Mouse (Mus musculus): Measurements from ENCODE around the gene Insr. TPM values are rescaled to one million over a fixed set of nuclear protein-coding genes. Genes with fewer than 3 reads are reported as not detected.

Insr gene
- polyA plus RNA-seq, 1 experiment from 2014 or later: 32.6 TPM

DNA sequence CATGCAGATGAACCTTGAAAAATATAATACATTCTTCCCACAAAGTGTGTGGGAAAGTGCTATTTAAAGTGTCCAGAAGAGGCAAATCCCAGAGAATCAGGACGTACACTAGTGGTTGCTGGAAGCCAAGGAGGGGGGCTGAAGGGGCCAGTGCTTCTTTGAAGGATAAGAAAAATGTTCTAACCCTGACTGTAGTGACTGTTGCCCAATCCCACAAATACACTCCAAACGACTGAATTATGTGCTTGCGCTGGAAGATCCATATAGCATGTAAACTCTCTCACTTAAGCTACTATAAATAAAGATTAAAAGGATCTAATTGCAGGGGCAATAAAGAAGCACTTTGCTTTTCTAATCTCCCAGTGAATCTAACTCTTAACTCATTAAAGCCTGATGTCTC, 14.2 kb downstream of the Insr start:
- Histone ChIP-seq H3K36me3 (peaks cover 24% of the 10 kb centered on the region), H3K27ac (no peak overlapping the region), H3K4me1 (no peaks in the 10 kb centered on the region), H3K4me3 (no peak overlapping the region), H3K9me3 (replicated peaks) (no peaks in the 10 kb centered on the region), H3K27me3 (ENCODE audit: low read depth, poor library complexity, severe bottlenecking) (no peaks in the 10 kb centered on the region)
- no peak for DNase-seq (ENCODE audit: low spot score)
- WGBS: 48% methylated on average over 3 of the region's 3 CpGs

DNA sequence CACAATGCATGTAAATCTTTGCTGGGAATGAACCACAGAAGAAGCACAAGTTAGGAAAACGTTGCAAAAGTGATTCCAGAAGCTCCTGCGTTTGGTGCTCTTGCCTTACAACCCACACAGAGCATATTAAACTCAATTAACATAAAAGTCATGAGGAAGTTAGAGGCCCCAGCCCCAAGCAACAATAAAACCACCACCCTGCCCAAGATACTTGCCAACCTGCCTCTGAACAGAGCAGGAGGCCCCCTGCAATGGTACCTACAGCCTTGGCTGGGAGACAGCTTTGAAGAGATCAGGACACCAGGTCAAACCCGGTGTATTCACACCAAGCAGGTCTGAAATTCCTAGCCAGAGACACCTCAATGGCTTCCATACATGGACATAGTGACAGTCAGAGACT, 16.6 kb downstream of the Insr start:
- WGBS: 82% methylated on average over 3 of the region's 3 CpGs
- H3K4me3 ChIP-seq: no peak overlapping the region
- peaks cover 34% of the 10 kb centered on the region for H3K36me3 ChIP-seq

DNA sequence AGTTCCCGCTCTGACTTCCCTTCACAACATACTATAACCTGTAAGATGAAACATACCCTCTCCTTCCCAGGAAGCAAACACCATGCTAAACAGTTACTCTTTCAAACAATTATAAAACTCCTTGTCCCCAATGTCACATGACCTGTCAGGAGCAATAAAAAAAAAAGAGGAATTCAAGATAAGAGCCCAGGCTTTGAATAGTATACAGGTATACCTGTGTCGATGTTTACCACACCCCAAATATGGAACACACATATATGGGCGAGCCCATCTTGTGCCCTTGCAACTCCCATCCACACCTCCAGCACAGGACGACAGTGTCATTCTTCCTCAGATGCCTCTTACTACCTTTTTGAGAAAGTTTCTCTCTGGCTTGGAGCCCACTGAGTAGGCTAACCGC, 18.3 kb downstream of the Insr start:
- H3K36me3 ChIP-seq: peaks cover 41% of the 10 kb centered on the region
- no peak for DNase-seq (ENCODE audit: low spot score)
- 94% methylated on average over 5 of the region's 5 CpGs for WGBS

More for the DNA sequence above, 16.6 kb downstream of the Insr start:
- no peak overlapping the region for H3K27ac ChIP-seq
- no peak for DNase-seq (ENCODE audit: low spot score)
- H3K27me3 ChIP-seq (ENCODE audit: low read depth, poor library complexity, severe bottlenecking): no peaks in the 10 kb centered on the region
- H3K9me3 ChIP-seq (replicated peaks): no peaks in the 10 kb centered on the region
- H3K4me1 ChIP-seq: no peaks in the 10 kb centered on the region

DNA sequence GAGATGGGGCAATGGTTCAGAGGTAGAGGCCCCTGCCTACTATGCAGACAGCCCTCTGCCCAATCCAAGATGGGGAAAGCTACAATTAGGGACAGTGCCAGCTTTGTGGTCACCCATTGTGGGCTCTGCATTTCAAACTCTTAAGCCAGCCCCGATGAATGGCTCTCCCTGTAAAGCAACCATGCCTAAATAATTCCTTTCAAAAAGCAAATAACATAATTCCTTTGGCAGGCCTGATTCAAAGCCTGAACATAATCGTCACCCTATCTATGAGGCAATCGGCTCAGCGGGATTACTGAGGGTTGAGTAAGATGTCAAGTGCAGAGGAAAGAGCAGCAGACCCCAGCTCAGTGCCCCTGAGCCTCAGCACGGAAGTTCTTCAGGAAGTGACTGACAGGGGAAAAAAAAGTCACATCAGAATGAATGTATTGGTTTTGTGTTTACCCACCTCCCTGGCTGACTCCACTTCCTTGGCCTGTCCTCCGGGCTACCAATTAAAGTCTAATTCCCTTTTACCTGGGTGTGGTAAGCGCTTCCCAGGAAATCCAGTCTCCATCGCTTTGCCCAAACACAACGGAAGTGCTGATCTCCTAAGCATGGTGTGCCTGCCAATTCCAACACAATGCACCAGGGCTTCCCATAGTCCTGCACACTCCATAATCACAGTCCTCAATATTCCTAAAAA, 19.1 kb downstream of the Insr start:
- WGBS: 90% methylated on average over 9 of the region's 9 CpGs
- H3K27ac ChIP-seq: no peak overlapping the region
- no peak overlapping the region for H3K4me3 ChIP-seq
- H3K4me1 ChIP-seq: no peaks in the 10 kb centered on the region
- H3K9me3 ChIP-seq (replicated peaks): no peaks in the 10 kb centered on the region
- H3K27me3 ChIP-seq (ENCODE audit: low read depth, poor library complexity, severe bottlenecking): no peaks in the 10 kb centered on the region
- H3K36me3 ChIP-seq: peaks cover 41% of the 10 kb centered on the region
- no peak for DNase-seq (ENCODE audit: low spot score)

More for the DNA sequence above, 18.3 kb downstream of the Insr start:
- H3K9me3 ChIP-seq (replicated peaks): no peaks in the 10 kb centered on the region
- H3K4me1 ChIP-seq: no peaks in the 10 kb centered on the region
- H3K27ac ChIP-seq: no peak overlapping the region
- H3K4me3 ChIP-seq: no peak overlapping the region
- no peaks in the 10 kb centered on the region for H3K27me3 ChIP-seq (ENCODE audit: low read depth, poor library complexity, severe bottlenecking)

DNA sequence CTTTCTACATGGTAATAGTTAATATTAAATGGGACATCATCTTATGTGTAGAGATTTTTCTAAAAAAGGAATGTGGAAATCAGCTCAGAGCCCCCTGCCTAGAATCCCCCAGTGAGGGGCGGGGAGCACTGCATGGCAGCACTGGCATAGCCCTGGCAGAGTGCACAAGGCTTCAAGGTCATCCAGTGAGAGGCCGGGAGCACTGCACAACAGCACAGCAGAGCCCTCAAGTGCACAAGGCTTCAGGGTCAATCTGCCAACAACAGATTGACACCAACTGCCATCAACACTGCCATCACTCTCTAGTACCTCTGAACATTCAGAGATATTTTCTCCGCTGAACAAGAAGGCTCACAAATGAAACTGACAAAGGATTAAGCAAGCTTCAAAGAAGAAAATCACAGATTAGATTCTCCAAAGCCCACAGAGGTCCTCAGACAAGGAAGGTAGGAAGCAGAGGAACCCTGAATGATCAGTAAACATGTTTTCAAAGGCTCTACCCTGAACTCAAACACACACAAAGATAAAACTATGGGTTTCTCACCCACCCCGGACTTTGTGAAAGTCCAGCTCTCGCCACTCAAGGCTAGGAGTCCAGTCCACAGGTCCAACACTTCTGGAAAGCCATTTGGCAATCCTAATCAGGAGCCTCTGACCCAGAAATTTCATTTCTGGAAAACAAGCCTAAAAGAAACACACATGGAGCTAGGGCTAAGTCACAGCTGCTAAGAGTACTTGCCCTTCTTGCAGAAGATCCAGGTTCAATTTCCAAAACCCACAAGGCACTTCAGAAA, 23.1 kb downstream of the Insr start:
- no peak overlapping the region for H3K27ac ChIP-seq
- 93% methylated on average over 5 of the region's 5 CpGs for WGBS
- no peaks in the 10 kb centered on the region for H3K4me1 ChIP-seq
- H3K4me3 ChIP-seq: no peak overlapping the region
- H3K36me3 ChIP-seq: peaks cover 62% of the 10 kb centered on the region
- DNase-seq (ENCODE audit: low spot score): no peak
- H3K27me3 ChIP-seq (ENCODE audit: low read depth, poor library complexity, severe bottlenecking): no peaks in the 10 kb centered on the region
- no peaks in the 10 kb centered on the region for H3K9me3 ChIP-seq (replicated peaks)

DNA sequence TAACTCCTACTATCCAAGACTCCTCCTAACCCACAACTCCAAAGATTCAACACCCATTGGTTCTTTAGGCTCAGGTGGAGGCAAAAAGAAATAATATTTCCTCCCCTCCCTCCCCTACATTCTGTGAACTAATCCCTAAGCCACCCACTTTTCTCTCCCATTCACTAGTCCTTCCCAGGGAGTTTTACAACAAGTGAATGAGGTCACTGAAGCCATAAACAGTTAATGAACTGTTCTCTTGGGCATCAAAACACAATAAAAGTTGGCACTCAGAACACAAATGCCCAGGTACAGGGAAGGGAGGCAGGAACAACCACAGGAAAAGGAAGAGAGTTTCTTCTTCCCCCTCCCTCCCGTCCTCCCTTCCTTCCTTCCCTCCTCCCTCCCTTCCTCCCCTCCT, 24.1 kb downstream of the Insr start:
- Histone ChIP-seq H3K27ac (no peak overlapping the region), H3K4me3 (no peak overlapping the region), H3K27me3 (ENCODE audit: low read depth, poor library complexity, severe bottlenecking) (no peaks in the 10 kb centered on the region), H3K4me1 (no peaks in the 10 kb centered on the region), H3K36me3 (peaks cover 66% of the 10 kb centered on the region), H3K9me3 (replicated peaks) (no peaks in the 10 kb centered on the region)
- 86% methylated on average over 1 of the region's 1 CpGs for WGBS
- DNase-seq (ENCODE audit: low spot score): no peak

DNA sequence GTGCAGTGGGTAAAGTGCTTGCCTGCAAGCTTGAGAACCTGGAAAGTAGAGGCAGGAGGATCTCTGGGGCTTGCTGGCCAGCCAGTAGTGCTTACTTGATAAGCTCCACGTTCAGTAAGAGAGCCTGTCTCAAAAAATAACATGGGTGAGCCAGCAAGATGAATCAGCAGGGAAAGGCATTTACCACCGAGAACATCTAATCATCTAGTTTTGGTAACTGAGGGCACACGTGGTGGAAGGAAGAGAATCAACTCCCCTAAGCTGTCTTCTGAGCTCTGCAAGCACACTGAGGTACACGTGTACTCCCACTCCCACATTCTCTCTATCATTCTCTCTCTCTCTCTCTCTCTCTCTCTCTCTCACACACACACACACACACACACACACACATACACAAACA, 26.2 kb downstream of the Insr start:
- Histone ChIP-seq H3K36me3 (peaks cover 55% of the 10 kb centered on the region), H3K27me3 (ENCODE audit: low read depth, poor library complexity, severe bottlenecking) (no peaks in the 10 kb centered on the region), H3K9me3 (replicated peaks) (no peaks in the 10 kb centered on the region), H3K4me3 (no peak overlapping the region), H3K27ac (no peak overlapping the region), H3K4me1 (no peaks in the 10 kb centered on the region)
- DNase-seq (ENCODE audit: low spot score): no peak
- 87% methylated on average over 4 of the region's 4 CpGs for WGBS

DNA sequence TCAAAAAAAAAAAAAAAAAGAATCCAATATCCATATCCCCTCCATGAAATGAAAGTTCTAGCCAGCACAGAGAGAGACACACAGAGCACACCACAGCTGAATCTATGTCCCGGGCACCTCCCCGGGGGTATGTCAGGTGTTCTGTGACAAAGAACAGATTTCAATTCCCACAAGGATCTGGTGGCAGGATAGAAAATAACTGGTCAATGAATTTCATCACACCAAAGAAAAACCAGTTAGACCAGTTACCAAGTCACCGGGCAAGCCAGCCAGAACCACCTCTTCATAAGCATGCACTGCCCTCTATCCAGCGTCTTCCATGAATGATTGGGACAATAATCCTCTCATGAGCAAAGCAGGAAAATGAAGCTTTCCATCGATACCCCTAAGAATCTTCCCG, 26.8 kb downstream of the Insr start:
- Histone ChIP-seq H3K9me3 (replicated peaks) (no peaks in the 10 kb centered on the region), H3K36me3 (peaks cover 50% of the 10 kb centered on the region), H3K4me3 (no peak overlapping the region), H3K4me1 (no peaks in the 10 kb centered on the region), H3K27me3 (ENCODE audit: low read depth, poor library complexity, severe bottlenecking) (no peaks in the 10 kb centered on the region), H3K27ac (no peak overlapping the region)
- DNase-seq (ENCODE audit: low spot score): no peak
- WGBS: 94% methylated on average over 6 of the region's 6 CpGs

DNA sequence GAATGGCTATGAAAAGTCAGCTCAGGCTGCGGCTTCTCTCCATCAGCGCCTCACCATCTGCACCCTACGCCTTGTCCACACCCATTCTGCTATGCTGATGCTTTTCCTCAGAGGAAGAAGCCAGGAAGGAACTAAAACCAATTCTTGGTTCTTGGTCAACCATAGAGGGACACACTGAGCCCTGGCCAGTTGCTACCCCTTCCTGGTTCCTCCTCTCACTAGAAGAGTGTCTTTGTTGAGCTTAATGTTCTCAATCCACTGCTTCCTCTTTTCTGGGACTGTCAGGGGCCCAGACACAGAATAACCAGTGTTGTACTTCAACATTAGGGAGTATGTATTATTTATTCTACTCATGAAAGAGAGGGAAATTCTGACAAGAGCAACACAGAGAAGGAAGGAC, 28.3 kb downstream of the Insr start:
- Histone ChIP-seq H3K4me3 (no peak overlapping the region), H3K36me3 (peaks cover 51% of the 10 kb centered on the region), H3K27me3 (ENCODE audit: low read depth, poor library complexity, severe bottlenecking) (no peaks in the 10 kb centered on the region), H3K27ac (no peak overlapping the region), H3K4me1 (no peaks in the 10 kb centered on the region), H3K9me3 (replicated peaks) (no peaks in the 10 kb centered on the region)
- 96% methylated on average over 3 of the region's 3 CpGs for WGBS
- DNase-seq (ENCODE audit: low spot score): no peak

DNA sequence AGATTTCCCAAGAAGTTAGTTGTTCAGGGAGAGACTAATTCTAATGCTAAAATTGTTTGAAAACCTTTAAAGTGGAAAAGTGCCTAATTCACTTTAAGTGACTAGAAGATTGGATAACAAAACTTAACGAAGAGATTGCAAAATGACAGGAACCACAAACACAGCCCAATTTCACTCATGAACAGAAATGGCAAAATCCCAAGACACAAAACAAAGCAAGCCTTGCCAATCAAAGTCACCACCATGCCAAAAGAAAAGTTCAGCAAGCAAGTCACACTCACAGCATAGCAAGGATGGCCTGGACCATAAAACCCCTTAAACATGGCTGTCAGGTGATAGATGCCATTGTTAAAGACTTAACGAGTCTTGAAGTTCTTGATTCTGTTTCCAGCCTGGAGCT, 29.5 kb downstream of the Insr start:
- no peak overlapping the region for H3K27ac ChIP-seq
- H3K4me3 ChIP-seq: no peak overlapping the region
- WGBS: 87% methylated on average over 2 of the region's 2 CpGs
- H3K9me3 ChIP-seq (replicated peaks): no peaks in the 10 kb centered on the region
- H3K36me3 ChIP-seq: peaks cover 56% of the 10 kb centered on the region
- no peak for DNase-seq (ENCODE audit: low spot score)
- H3K4me1 ChIP-seq: no peaks in the 10 kb centered on the region
- no peaks in the 10 kb centered on the region for H3K27me3 ChIP-seq (ENCODE audit: low read depth, poor library complexity, severe bottlenecking)

DNA sequence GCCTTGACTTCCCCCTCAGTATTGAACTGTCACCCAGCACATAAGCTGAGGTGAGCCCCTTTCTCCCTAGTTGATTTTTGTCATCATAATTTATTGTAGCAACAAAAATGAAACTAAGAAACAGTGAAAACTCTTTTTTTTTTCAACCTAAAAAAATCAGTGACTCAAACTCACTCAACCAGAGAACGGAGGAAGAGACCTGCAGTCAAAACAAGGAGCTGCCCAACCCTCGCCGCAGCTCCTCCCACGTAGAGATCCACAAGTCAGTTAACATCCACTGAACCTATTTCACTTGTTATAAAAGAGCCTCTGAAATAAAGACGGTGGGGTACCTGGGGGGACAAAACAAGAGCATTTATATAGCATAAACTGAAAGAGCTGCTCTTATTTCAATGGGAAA, 30.7 kb downstream of the Insr start:
- no peak overlapping the region for H3K4me3 ChIP-seq
- H3K36me3 ChIP-seq: peaks cover 48% of the 10 kb centered on the region
- WGBS: 93% methylated on average over 5 of the region's 5 CpGs
- H3K4me1 ChIP-seq: no peaks in the 10 kb centered on the region
- no peaks in the 10 kb centered on the region for H3K9me3 ChIP-seq (replicated peaks)
- no peaks in the 10 kb centered on the region for H3K27me3 ChIP-seq (ENCODE audit: low read depth, poor library complexity, severe bottlenecking)
- H3K27ac ChIP-seq: no peak overlapping the region
- DNase-seq (ENCODE audit: low spot score): no peak

DNA sequence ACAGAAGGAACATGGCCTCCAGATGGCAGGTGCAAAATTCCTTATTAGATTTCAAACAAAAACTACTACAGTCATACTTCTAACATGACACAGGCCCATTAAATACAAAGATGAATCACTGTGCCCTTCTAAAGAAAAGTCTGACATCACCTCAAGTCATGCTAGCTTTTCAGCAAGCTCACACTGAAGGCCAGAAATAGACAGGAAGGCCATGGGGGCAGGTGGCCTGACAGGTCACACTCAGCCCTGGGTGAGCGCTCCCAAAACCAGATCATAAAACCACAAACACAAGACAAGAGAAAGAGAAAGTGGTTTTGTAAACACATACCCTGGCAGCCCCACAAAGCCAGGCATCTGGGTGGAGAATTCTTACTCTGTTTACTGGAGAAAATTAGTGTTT, 32.3 kb downstream of the Insr start:
- no peak for DNase-seq (ENCODE audit: low spot score)
- H3K36me3 ChIP-seq: peaks cover 42% of the 10 kb centered on the region
- no peak overlapping the region for H3K27ac ChIP-seq
- no peaks in the 10 kb centered on the region for H3K9me3 ChIP-seq (replicated peaks)
- H3K4me3 ChIP-seq: no peak overlapping the region
- H3K27me3 ChIP-seq (ENCODE audit: low read depth, poor library complexity, severe bottlenecking): no peaks in the 10 kb centered on the region
- no peaks in the 10 kb centered on the region for H3K4me1 ChIP-seq
- 88% methylated on average over 1 of the region's 1 CpGs for WGBS

DNA sequence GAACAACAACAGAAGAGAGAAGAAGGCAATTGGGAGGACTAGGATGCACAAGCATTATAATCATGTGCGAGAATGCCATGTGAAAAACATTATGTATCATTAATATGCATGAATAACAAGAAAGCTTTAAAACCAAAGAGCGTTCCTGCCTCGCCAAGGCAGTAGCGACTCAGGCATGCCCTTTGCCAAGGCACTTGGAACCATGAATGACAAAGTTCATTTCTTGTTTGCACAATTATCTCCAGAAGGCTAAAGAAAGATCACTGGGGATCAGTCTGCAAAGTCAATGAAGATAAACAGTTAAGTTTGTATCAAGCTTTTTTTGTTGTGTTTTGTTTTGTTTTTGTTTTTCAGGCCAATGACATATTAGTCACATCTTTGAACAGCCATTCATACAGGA, 36.2 kb downstream of the Insr start:
- Histone ChIP-seq H3K4me1 (no peaks in the 10 kb centered on the region), H3K9me3 (replicated peaks) (no peaks in the 10 kb centered on the region), H3K27ac (no peak overlapping the region), H3K27me3 (ENCODE audit: low read depth, poor library complexity, severe bottlenecking) (no peaks in the 10 kb centered on the region), H3K36me3 (peaks cover 25% of the 10 kb centered on the region), H3K4me3 (no peak overlapping the region)
- 96% methylated on average over 4 of the region's 4 CpGs for WGBS
- DNase-seq (ENCODE audit: low spot score): no peak
